Mouse (Mus musculus) ES-E14 (cell line): ENCODE results near the gene Cbs.

ENCODE experiments used
- CHD2 ChIP-seq: IDR thresholded peaks from 2 replicates; pipeline ENCODE4 v1.6.1; 2014; ENCODE audit warnings: mild to moderate bottlenecking, low read depth, low read length, inconsistent platforms
- HCFC1 ChIP-seq: IDR thresholded peaks from 2 replicates; pipeline ENCODE4 v1.6.1; 2012; ENCODE audit warnings: low read length, inconsistent platforms, borderline replicate concordance; ENCODE audit not compliant: insufficient read depth
- MAFK ChIP-seq: IDR thresholded peaks from 2 replicates; pipeline ENCODE4 v1.6.1; 2014; ENCODE audit warnings: mild to moderate bottlenecking, low read depth, low read length, inconsistent platforms; ENCODE audit not compliant: insufficient read depth
- ZC3H11A ChIP-seq: IDR thresholded peaks from 2 replicates; pipeline ENCODE4 v1.6.1; 2012; ENCODE audit warnings: low read depth, mild to moderate bottlenecking, inconsistent platforms, low read length, borderline replicate concordance
- ZNF384 ChIP-seq: IDR thresholded peaks from 2 replicates; pipeline ENCODE4 v1.6.1; 2012; ENCODE audit warnings: low read depth, low read length, inconsistent platforms

GRCm38 (mm10) chr17:31685514-31686224 is 48.6 kb upstream of the Cbs start:
- TF ChIP-seq ZNF384 (no peak), MAFK (no peak), CHD2 (no peak), HCFC1 (no peak; the same call in 1 of the 2 replicates), ZC3H11A (peak; percentile 97)
